ENCODE assay signal across 8 mouse cellular contexts in genomic region chr9:123925101-123925946, GRCm38 (mm10). TPM values are rescaled to one million over a fixed set of nuclear protein-coding genes. Genes with fewer than 3 reads are reported as not detected.
DNase-seq lines count a peak whose midpoint lies in the region; ATAC-seq and TF ChIP-seq lines count a peak whose summit lies in the region.

No protein-coding gene starts in this region.

- intact Hi-C loops in heart, postnatal 25 days (cut with DNase I) = no loop called here

- peak overlapping the region; percentile 72 for H3K4me2 ChIP-seq in forebrain, embryonic 16.5 days (ENCODE audit: low read length)
- H3K4me2 ChIP-seq in lung, embryonic 14.5 days = peak overlapping the region; percentile 75
- H3K4me2 ChIP-seq in neural tube, embryonic 15.5 days = peak overlapping the region; percentile 69

- no peaks in the 10 kb centered on the region for H3K27me3 ChIP-seq in forebrain, embryonic 16.5 days (replicated peaks; ENCODE audit: control insufficient read depth, insufficient read depth, low read length)
- no peaks in the 10 kb centered on the region for H3K27me3 ChIP-seq in lung, embryonic 14.5 days (ENCODE audit: insufficient read depth, low read length)
- no peaks in the 10 kb centered on the region for H3K27me3 ChIP-seq in neural tube, embryonic 15.5 days (replicated peaks)

- peak; percentile 88 for TF ChIP-seq CTCF in layer of hippocampus, adult 2 months (conservative IDR thresholded peaks at IDR 0.05)
- peak; percentile 84 for TF ChIP-seq CTCF in lung, embryonic 14.5 days (IDR thresholded peaks at IDR 0.05; ENCODE audit: low read depth)

- H3K4me3 ChIP-seq in forebrain, embryonic 16.5 days (replicated peaks; ENCODE audit: low read length) = peak overlapping the region; percentile 68
- peak overlapping the region; percentile 66 for H3K4me3 ChIP-seq in layer of hippocampus, adult 2 months
- H3K4me3 ChIP-seq in lung, embryonic 14.5 days (ENCODE audit: low read depth, low read length) = peak overlapping the region; percentile 53
- peak overlapping the region; percentile 62 for H3K4me3 ChIP-seq in neural tube, embryonic 15.5 days (replicated peaks)

- peak; percentile 87 for DNase-seq in ES-CJ7 (ENCODE audit: low read depth, low spot score)
- peak; percentile 77 to 83 for DNase-seq in cerebellum, adult 18-20 months
- DNase-seq in heart, postnatal 25 days (ENCODE audit: low spot score) = peak; percentile 84
- peak; percentile 83 to 87 for DNase-seq in layer of hippocampus, adult 2 months (ENCODE audit: low spot score in 2 of 2)
- peak; percentile 78 for DNase-seq in lung, embryonic 14.5 days
- peak; percentile 81 to 82 for DNase-seq in thymus, adult 18-20 months

- peak overlapping the region; percentile 96 for H3K27ac ChIP-seq in forebrain, embryonic 16.5 days (ENCODE audit: low read length)
- peak overlapping the region; percentile 91 for H3K27ac ChIP-seq in layer of hippocampus, adult 2 months
- H3K27ac ChIP-seq in lung, embryonic 14.5 days (ENCODE audit: low read depth) = peak overlapping the region; percentile 95
- peak overlapping the region; percentile 98 for H3K27ac ChIP-seq in neural tube, embryonic 15.5 days (replicated peaks)

- peak; percentile 81 for ATAC-seq in forebrain, embryonic 16.5 days
- ATAC-seq in lung, embryonic 14.5 days (ENCODE audit: insufficient read depth) = peak; percentile 84
- peak; percentile 87 for ATAC-seq in neural tube, embryonic 15.5 days (ENCODE audit: low FRiP score)

- WGBS in forebrain, embryonic 16.5 days = 3% methylated on average over 44 of the region's 44 CpGs
- 3% methylated on average over 36 of the region's 44 CpGs for WGBS in lung, embryonic 14.5 days
- WGBS in neural tube, embryonic 15.5 days = 6% methylated on average over 42 of the region's 44 CpGs

- H3K36me3 ChIP-seq in forebrain, embryonic 16.5 days (ENCODE audit: control insufficient read depth, insufficient read depth) = no peaks in the 10 kb centered on the region
- H3K36me3 ChIP-seq in lung, embryonic 14.5 days (ENCODE audit: insufficient read depth) = no peaks in the 10 kb centered on the region
- no peaks in the 10 kb centered on the region for H3K36me3 ChIP-seq in neural tube, embryonic 15.5 days

- peak overlapping the region; percentile 78 for H3K9ac ChIP-seq in forebrain, embryonic 16.5 days (replicated peaks; ENCODE audit: low read depth, low read length)
- peak overlapping the region; percentile 64 for H3K9ac ChIP-seq in lung, embryonic 14.5 days
- H3K9ac ChIP-seq in neural tube, embryonic 15.5 days (replicated peaks) = peak overlapping the region; percentile 73

- peaks cover 9% of the 10 kb centered on the region; the same call in 1 of the 2 replicates for H3K4me1 ChIP-seq in forebrain, embryonic 16.5 days (replicated peaks; ENCODE audit: control insufficient read depth, insufficient read depth, low read length)
- H3K4me1 ChIP-seq in lung, embryonic 14.5 days (ENCODE audit: insufficient read depth) = no peaks in the 10 kb centered on the region
- peaks cover 16% of the 10 kb centered on the region for H3K4me1 ChIP-seq in neural tube, embryonic 15.5 days

- H3K9me3 ChIP-seq in forebrain, embryonic 16.5 days (ENCODE audit: control insufficient read depth, low read length) = no peaks in the 10 kb centered on the region
- no peaks in the 10 kb centered on the region; the same call in 1 of the 2 replicates for H3K9me3 ChIP-seq in lung, embryonic 14.5 days (ENCODE audit: low read depth, low read length)
- H3K9me3 ChIP-seq in neural tube, embryonic 15.5 days (replicated peaks) = no peaks in the 10 kb centered on the region

RNA-seq across cellular contexts. Expression of gene Ccr1, which starts 43.2 kb away (rescaled TPM):
- 0.39 and 0.70 TPM in 2 replicates for polyA plus RNA-seq in forebrain, embryonic 16.5 days (2015; fragmentation: Nextera tagmentation; extraction: Ambion mirVana)
- total RNA-seq in heart, postnatal 25 days (2021) = 1 to 10 TPM; 1.1 to 1.3 TPM
- under 1 TPM in 1 of 2 experiments, not detected in 1; 0.46 TPM for total RNA-seq in layer of hippocampus, adult 2 months (2021)
- polyA plus RNA-seq in lung, embryonic 14.5 days (2014; fragmentation: Nextera tagmentation; extraction: Ambion mirVana) = 4.0 TPM in 2 replicates
- 0.65 and 1.5 TPM in 2 replicates for polyA plus RNA-seq in neural tube, embryonic 15.5 days (2015; fragmentation: Nextera tagmentation; extraction: Ambion mirVana)

RNA-seq across cellular contexts. Expression of gene Ccr1l1, which starts 52.9 kb away (rescaled TPM):
- polyA plus RNA-seq in forebrain, embryonic 16.5 days (2015; fragmentation: Nextera tagmentation; extraction: Ambion mirVana) = not detected in 2 replicates
- total RNA-seq in heart, postnatal 25 days (2021) = not detected
- not detected for total RNA-seq in layer of hippocampus, adult 2 months (2021)
- not detected in 2 replicates for polyA plus RNA-seq in lung, embryonic 14.5 days (2014; fragmentation: Nextera tagmentation; extraction: Ambion mirVana)
- not detected in 2 replicates for polyA plus RNA-seq in neural tube, embryonic 15.5 days (2015; fragmentation: Nextera tagmentation; extraction: Ambion mirVana)

Comparison
In these comparisons a context has a peak if more than half of its experiments do, and no peak if none do; other contexts are left out.
1. Peak in every context shown above with its lines: DNase-seq, ATAC-seq, H3K4me3 ChIP-seq and H3K27ac ChIP-seq.